Mouse (Mus musculus) adrenal gland, postnatal 10 days (tissue): ENCODE data around the gene 0610040J01Rik. TPM values are rescaled to one million over a fixed set of nuclear protein-coding genes. Genes with fewer than 3 reads are reported as not detected.

Source experiments
- DNase-seq: peaks from one replicate; pipeline ENCODE4 v3.0.0; 2021; ENCODE audit warnings: mixed read lengths
- total RNA-seq, 2 experiments: library from RNA; stranded (reverse); gene quantifications; 2 replicates each; pipeline ENCODE4 v1.2.3; 2021

0610040J01Rik gene
- total RNA-seq, 2 experiments from 2014 or later: 3.6 to 5.9 TPM

GRCm38 (mm10) chr5:63903329-63903728 is 91.2 kb downstream of the 0610040J01Rik start:
- no peak for DNase-seq

- peak; percentile 88 for DNase-seq
Measured at GRCm38 (mm10) chr5:63906149-63907093, 94.3 kb downstream of the 0610040J01Rik start.

GRCm38 (mm10) chr5:63907513-63907912 is 95.3 kb downstream of the 0610040J01Rik start:
- no peak for DNase-seq

GRCm38 (mm10) chr5:63910171-63910960 is 98.2 kb downstream of the 0610040J01Rik start:
- no peak for DNase-seq

- DNase-seq: peak; percentile 54
Measured at GRCm38 (mm10) chr5:63914896-63915295, 102.7 kb downstream of the 0610040J01Rik start.

GRCm38 (mm10) chr5:63916457-63917139 is 104.4 kb downstream of the 0610040J01Rik start:
- DNase-seq: no peak

GRCm38 (mm10) chr5:63918201-63918600 is 106.0 kb downstream of the 0610040J01Rik start:
- no peak for DNase-seq

- no peak for DNase-seq
Measured at GRCm38 (mm10) chr5:63923305-63924025, 111.3 kb downstream of the 0610040J01Rik start.

- no peak for DNase-seq
Measured at GRCm38 (mm10) chr5:63925035-63925628, 113.0 kb downstream of the 0610040J01Rik start.

- DNase-seq: no peak
Measured at GRCm38 (mm10) chr5:63930824-63931358, 118.7 kb downstream of the 0610040J01Rik start.

- no peak for DNase-seq
Measured at GRCm38 (mm10) chr5:63932829-63933228, 120.7 kb downstream of the 0610040J01Rik start.

- no peak for DNase-seq
Measured at GRCm38 (mm10) chr5:63935581-63935980, 123.4 kb downstream of the 0610040J01Rik start.

GRCm38 (mm10) chr5:63936740-63937139 is 124.6 kb downstream of the 0610040J01Rik start:
- DNase-seq: peak; percentile 85

GRCm38 (mm10) chr5:63938575-63938974 is 126.4 kb downstream of the 0610040J01Rik start:
- DNase-seq: peak; percentile 23

- no peak for DNase-seq
Measured at GRCm38 (mm10) chr5:63941891-63942290, 129.7 kb downstream of the 0610040J01Rik start.

GRCm38 (mm10) chr5:63943291-63943690 is 131.1 kb downstream of the 0610040J01Rik start:
- DNase-seq: no peak

GRCm38 (mm10) chr5:63947526-63947925 is 135.4 kb downstream of the 0610040J01Rik start:
- DNase-seq: no peak

GRCm38 (mm10) chr5:63949195-63949594 is 137.0 kb downstream of the 0610040J01Rik start:
- peak; percentile 35 for DNase-seq
